Mouse (Mus musculus): ENCODE measurements around the gene Sh3bgrl2.
"Not testable (repeated sequence)": the region's sequence is repeated elsewhere in the genome, so short reads cannot be mapped to it uniquely, and the experiment has no call there.

Sh3bgrl2 gene
- long read RNA-seq, experiment 1, full-length matches to known transcripts: 4 of 6 reads
- long read RNA-seq, experiment 1, partial matches to known transcripts: 0 of 6 reads
- long read RNA-seq, experiment 1, other reads (novel, unspliced or antisense): 2 of 6 reads
- long read RNA-seq, experiment 2, full-length matches to known transcripts: 4 of 8 reads
- long read RNA-seq, experiment 2, partial matches to known transcripts: 0 of 8 reads
- long read RNA-seq, experiment 2, other reads (novel, unspliced or antisense): 4 of 8 reads

DNA sequence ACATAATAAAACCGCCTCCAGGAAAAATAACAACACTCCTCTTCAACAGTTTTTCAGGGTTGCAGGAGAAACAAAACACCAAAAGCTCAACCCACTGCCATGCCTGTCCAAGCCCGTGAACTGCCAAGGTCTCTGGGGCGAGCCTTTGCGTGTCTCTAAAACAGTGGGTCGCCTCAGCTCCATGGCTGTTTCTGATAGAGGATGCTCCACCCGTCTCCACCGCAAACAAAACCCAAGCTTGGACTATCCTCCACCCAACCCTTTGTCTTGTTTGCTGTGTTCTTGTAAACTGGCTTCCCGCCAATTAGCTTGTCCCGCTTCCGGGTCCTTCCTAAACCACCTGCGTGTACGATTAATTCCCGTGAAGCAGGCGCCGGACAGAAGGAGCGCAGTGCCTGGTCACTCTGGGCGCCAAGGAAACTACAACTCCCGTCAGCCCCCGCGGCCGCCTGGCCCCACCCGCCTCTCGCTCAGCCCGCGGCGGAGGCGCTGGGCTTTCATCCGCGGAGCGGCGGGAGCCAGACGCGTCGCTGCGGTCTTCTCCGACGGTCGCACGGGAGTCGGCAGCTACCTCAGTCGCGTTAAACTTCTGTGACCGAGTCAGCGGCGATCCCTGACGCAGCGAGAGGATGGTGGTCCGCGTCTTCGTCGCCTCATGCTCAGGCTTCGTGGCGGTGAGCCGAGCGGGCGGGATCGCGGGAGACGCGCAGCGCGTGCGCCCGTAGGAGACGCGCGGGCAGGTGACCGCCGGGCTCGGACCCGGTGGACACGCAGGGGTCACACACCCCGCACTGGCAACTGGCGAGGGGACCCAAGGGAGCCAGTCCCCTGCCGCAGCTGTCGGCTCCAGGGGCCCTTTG is at the start of gene Sh3bgrl2:
Gene Sh3bgrl2, plus strand, starts transcription at position 498 of the 860 bp plus-strand sequence.
- intact Hi-C loops (cut with DNase I): loop anchor here (5.0 kb wide), 1 partner anchor 51 kb away; no protein-coding TSS in a partner anchor

- intact Hi-C loops (cut with DNase I): not testable (repeated sequence)
These were observed 29.0 kb upstream of the Sh3bgrl2 start for GRCm38 (mm10) chr9:83519081-83519480.

- intact Hi-C loops (cut with DNase I): no loop called here
These were observed 28.5 kb upstream of the Sh3bgrl2 start for GRCm38 (mm10) chr9:83519510-83520155.

DNA sequence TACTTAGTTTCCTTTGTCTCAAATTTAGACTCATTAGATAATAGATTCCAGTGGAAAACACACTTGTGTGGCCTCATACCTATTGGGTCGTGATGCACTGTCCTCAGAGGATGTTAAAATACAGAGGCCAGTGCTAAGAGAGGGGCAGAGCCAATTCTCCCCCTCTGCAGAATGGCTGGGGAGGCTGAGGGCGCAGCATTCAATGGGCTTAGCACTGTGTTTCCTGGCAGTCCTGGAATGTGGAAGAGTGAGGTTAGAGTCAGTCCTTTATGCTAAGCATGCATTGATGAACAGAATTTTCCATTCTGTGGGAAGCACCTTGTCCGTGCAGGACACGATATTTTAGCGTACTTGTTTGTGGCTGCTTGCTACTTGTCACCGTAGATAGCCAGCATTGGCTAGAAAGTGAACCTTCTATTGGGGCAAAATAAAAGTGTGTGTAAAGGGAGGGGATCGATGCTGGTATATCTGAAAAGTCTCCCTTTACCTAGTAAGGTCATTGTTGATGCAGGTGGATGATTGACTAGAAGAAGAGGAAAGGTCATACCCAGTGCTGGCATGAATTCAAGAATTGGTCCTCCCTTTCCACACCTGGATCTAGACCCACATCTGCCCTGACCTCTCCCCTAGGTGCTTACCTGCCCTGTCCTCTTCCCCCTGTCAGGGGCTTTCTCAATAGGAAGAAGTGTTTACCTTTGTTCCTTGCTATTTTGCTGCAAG is 20.6 kb upstream of the Sh3bgrl2 start:
- intact Hi-C loops (cut with DNase I): no loop called here

GRCm38 (mm10) chr9:83533044-83533769 is 14.9 kb upstream of the Sh3bgrl2 start:
- intact Hi-C loops (cut with DNase I): no loop called here

DNA sequence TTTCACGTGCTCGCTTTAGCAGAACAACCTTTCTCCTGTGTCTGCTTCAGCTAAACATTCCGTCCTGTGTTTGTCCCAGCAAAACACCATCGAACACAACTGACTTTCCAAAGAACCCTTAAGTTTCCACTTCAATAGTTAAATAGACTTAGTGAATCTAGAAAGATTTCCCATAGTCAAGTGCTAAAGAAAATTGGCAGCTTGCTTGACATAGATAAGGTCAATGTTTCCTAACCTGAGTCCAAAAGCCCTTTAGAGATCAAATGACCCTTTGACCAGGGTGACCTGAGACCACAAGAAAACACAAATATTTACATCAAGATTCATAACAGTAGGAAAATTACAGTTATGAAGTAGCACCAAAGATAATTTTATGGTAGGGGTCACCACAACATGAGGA is 11.2 kb upstream of the Sh3bgrl2 start:
- intact Hi-C loops (cut with DNase I): no loop called here

DNA sequence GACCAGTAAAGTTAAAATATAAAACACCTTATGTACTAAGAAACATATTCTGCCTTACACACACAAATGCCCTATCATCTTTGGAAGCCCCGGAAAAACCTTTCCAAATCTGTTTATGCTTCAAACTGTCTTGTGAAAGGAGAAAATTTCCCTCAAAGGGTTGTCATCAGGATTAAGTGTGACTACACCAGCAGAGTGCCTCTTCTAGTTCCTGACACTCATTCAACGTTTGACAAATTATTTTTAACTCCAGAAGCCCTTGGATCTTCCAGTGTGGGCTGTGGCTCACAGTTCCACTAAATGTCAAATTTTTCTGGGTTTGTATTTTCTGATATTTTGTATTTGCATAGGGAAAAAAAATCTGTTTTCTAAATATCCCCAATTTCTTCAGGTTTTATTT is 10.6 kb upstream of the Sh3bgrl2 start:
- intact Hi-C loops (cut with DNase I): no loop called here

- intact Hi-C loops (cut with DNase I): no loop called here
These were observed 10.1 kb upstream of the Sh3bgrl2 start for GRCm38 (mm10) chr9:83537921-83538536.

DNA sequence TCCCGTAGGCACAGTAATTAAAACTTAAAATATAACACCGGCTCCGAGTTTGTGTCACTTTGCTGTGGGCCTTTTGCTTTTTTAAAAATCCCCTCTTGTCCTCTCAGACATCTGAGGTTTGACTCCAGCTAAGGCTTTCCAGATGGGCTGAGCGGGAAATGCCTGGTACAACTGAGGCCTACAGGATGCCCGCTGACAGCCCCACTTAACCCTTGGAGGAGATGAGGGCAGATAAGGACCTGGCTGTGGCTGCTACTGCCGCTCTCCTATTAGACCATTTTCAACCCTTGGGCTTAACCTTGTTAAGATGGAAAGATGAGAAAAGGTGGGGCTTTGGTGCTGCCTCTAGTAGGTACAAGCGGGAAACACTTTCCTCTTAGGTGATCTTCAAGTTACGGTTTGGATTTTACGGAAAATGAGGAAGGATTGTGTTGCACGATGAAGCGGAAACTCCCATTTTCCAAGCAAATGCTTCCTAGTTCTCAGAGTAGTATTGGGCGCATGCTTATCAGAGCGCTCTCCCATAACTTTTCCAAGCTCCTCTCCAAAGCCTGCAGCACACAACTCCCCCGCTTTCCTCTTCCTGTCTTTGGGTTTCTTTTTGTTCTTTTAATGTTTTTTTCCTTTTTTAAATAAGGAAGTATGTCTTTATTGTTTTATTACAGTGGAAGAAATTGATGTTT is 8.2 kb upstream of the Sh3bgrl2 start:
- intact Hi-C loops (cut with DNase I): no loop called here

GRCm38 (mm10) chr9:83540492-83540857 is 7.7 kb upstream of the Sh3bgrl2 start:
- intact Hi-C loops (cut with DNase I): no loop called here

GRCm38 (mm10) chr9:83540975-83541374 is 7.2 kb upstream of the Sh3bgrl2 start:
- intact Hi-C loops (cut with DNase I): no loop called here

- intact Hi-C loops (cut with DNase I): loop anchor here (5.0 kb wide), 1 partner anchor 48 kb away; no protein-coding TSS in a partner anchor
These were observed 2.9 kb upstream of the Sh3bgrl2 start for GRCm38 (mm10) chr9:83545240-83545639.

GRCm38 (mm10) chr9:83546316-83546715 is 1.8 kb upstream of the Sh3bgrl2 start:
- intact Hi-C loops (cut with DNase I): loop anchor here (5.0 kb wide), 1 partner anchor 49 kb away; no protein-coding TSS in a partner anchor

DNA sequence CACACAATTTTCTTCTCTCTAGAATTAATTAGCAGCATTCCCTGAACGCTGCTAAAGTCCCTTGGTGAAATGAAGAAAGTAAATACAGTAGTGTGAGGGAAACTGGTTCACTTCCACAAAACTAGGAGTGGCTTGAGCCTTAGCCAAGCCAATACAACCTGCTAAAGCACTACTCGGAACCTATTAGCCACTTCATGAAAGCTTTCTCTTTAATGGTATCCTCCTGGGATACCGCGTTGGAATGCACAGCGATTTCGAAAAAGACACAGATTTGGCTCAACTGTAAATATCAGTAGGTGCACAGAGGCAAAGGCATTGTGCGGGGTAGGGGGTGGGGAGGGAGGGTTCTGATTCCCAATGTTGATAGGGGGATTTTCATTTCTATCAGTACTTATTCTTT is 898 bp upstream of the Sh3bgrl2 start:
- intact Hi-C loops (cut with DNase I): loop anchor here (5.0 kb wide), 1 partner anchor 50 kb away; no protein-coding TSS in a partner anchor

DNA sequence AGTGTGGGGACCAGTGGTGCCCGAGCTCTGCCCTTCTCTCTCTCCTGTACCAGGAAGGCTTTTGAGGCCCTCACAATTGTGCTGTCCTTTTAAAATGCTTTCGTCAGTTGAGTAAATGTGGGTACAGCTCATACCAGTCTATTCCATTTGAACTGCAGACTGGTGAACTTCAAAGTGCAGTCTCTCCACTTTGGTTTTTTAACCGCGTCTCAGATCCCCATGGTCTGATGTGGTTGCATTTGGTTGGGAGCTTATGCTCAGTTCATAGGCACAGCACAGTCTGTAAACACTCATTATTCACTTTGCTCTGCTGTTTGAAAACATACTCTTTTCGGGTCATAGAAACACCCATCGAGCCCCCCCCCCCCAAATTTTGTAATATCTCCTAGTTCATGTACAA is 1.7 kb downstream of the Sh3bgrl2 start:
- intact Hi-C loops (cut with DNase I): loop anchor here (5.0 kb wide), 1 partner anchor 53 kb away; no protein-coding TSS in a partner anchor

GRCm38 (mm10) chr9:83551116-83551515 is 3.0 kb downstream of the Sh3bgrl2 start:
- intact Hi-C loops (cut with DNase I): no loop called here

DNA sequence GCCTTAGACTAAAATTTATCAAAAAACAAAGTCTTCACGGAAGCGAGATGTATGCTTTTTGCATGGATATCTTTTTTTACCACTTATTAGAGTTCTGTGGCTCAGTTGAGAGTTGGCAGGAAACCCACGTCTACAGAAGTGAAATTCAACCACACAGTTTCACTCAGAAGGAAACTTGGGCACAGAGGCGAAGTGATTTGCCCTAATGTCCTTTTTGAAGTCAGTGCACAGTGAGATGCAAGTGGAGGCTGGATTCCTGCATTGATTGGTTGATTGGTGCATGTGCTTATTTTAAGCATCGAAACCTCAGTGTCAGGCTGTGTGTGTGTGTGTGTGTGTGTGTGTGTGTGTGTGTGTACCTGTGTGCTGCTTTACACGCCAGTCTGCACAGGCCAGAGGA is 3.5 kb downstream of the Sh3bgrl2 start:
- intact Hi-C loops (cut with DNase I): no loop called here

- intact Hi-C loops (cut with DNase I): no loop called here
These were observed 7.5 kb downstream of the Sh3bgrl2 start for GRCm38 (mm10) chr9:83555580-83555979.

GRCm38 (mm10) chr9:83556236-83556635 is 8.1 kb downstream of the Sh3bgrl2 start:
- intact Hi-C loops (cut with DNase I): no loop called here
